23 mouse cellular contexts compared by ENCODE assay signal in the genomic region with DNA sequence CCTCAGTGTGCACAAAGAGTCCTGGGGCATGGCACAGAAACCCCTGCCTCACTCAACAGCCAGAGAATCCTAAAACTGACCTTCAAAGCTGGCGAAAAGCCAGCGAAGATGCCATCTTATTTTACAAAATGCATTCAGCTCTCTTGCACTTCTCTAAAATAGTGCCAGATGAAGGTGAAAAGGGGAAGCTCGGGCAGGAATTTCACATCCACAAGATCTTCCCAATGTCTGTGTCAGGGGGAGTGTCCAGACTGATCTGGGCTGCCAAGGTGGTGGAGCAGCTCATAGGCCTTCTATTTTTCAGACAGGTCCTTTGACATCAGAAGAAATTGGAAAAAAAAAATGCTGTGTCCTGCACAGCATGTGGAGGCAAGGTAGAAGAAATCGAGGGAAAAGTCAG.
DNase-seq lines count a peak whose midpoint lies in the region; ATAC-seq lines count a peak whose summit lies in the region.
"Had no signal": no experiment of that assay in that cellular context is flagged by ENCODE, and none has a peak within 500 bp of the region (broad histone marks: within the 10 kb centered on the region; RNA-seq: fewer than 3 reads in every experiment).

No protein-coding gene starts in this region.

- H3K27ac ChIP-seq in hindbrain, embryonic 13.5 days, result 0 out of 2 replicates have a peak overlapping the region, but pooled peaks have one; percentile 48
- H3K27ac ChIP-seq in hindbrain, embryonic 16.5 days (ENCODE audit: low read depth, low read length), result no peak overlapping the region
- H3K27ac ChIP-seq: embryonic facial prominence, embryonic 10.5 days; embryonic facial prominence, embryonic 12.5 days; forebrain, embryonic 13.5 days had no signal

- WGBS in hindbrain, embryonic 13.5 days, result 85% methylated on average over 4 of the region's 4 CpGs
- WGBS in hindbrain, embryonic 16.5 days, result 87% methylated on average over 4 of the region's 4 CpGs

- H3K36me3 ChIP-seq in hindbrain, embryonic 13.5 days, result no peaks in the 10 kb centered on the region
- no peaks in the 10 kb centered on the region for H3K36me3 ChIP-seq in hindbrain, embryonic 16.5 days (ENCODE audit: control insufficient read depth, insufficient read depth, low read length)
- H3K36me3 ChIP-seq: embryonic facial prominence, embryonic 10.5 days; embryonic facial prominence, embryonic 12.5 days; forebrain, embryonic 15.5 days; G1E had no signal

- no peak overlapping the region for H3K4me3 ChIP-seq in hindbrain, embryonic 13.5 days
- no peak overlapping the region for H3K4me3 ChIP-seq in hindbrain, embryonic 16.5 days (ENCODE audit: low read length)
- H3K4me3 ChIP-seq: embryonic facial prominence, embryonic 10.5 days; embryonic facial prominence, embryonic 12.5 days; forebrain, embryonic 13.5 days; forebrain, embryonic 15.5 days had no signal

- H3K27me3 ChIP-seq in hindbrain, embryonic 13.5 days, result no peaks in the 10 kb centered on the region
- no peaks in the 10 kb centered on the region for H3K27me3 ChIP-seq in hindbrain, embryonic 16.5 days (replicated peaks; ENCODE audit: control insufficient read depth, insufficient read depth, low read length)
- H3K27me3 ChIP-seq: CH12.LX; embryonic facial prominence, embryonic 12.5 days; forebrain, embryonic 13.5 days; forebrain, embryonic 15.5 days; Patski had no signal

- H3K4me2 ChIP-seq in hindbrain, embryonic 13.5 days, result no peak overlapping the region
- no peak overlapping the region for H3K4me2 ChIP-seq in hindbrain, embryonic 16.5 days (ENCODE audit: low read length)
- H3K4me2 ChIP-seq: embryonic facial prominence, embryonic 12.5 days; forebrain, embryonic 13.5 days; forebrain, embryonic 15.5 days had no signal

- no peak overlapping the region for H3K9ac ChIP-seq in hindbrain, embryonic 13.5 days
- H3K9ac ChIP-seq in hindbrain, embryonic 16.5 days (ENCODE audit: low read depth, low read length), result no peak overlapping the region
- H3K9ac ChIP-seq: embryonic facial prominence, embryonic 12.5 days; forebrain, embryonic 13.5 days; forebrain, embryonic 15.5 days had no signal

- no peak for ATAC-seq in hindbrain, embryonic 13.5 days (ENCODE audit: low FRiP score)
- ATAC-seq in hindbrain, embryonic 16.5 days, result no peak
- peak; percentile 91 for ATAC-seq in granulocyte monocyte progenitor cell, adult 5-6 weeks (replicated peaks; ENCODE audit: poor library complexity, severe bottlenecking)
- peak; percentile 60; the same call in 1 of the 2 replicates for ATAC-seq in megakaryocyte progenitor cell, adult 5-6 weeks (replicated peaks; ENCODE audit: poor library complexity)
- ATAC-seq: activated CD4-positive, CD25-positive, alpha-beta regulatory T cell, adult 4 months; CD4-positive, CD25-positive, alpha-beta regulatory T cell, adult 4 months; forebrain, embryonic 13.5 days; forebrain, embryonic 15.5 days; Patski had no signal

- H3K4me1 ChIP-seq in hindbrain, embryonic 13.5 days (replicated peaks), result peaks cover 14% of the 10 kb centered on the region; the same call in 1 of the 2 replicates
- H3K4me1 ChIP-seq in hindbrain, embryonic 16.5 days (ENCODE audit: control insufficient read depth, insufficient read depth, low read depth, low read length), result no peaks in the 10 kb centered on the region; the same call in 1 of the 2 replicates
- H3K4me1 ChIP-seq: embryonic facial prominence, embryonic 10.5 days; embryonic facial prominence, embryonic 12.5 days; forebrain, embryonic 13.5 days had no signal

- no peaks in the 10 kb centered on the region for H3K9me3 ChIP-seq in hindbrain, embryonic 13.5 days
- no peaks in the 10 kb centered on the region for H3K9me3 ChIP-seq in hindbrain, embryonic 16.5 days (ENCODE audit: control insufficient read depth, low read length)
- H3K9me3 ChIP-seq: embryonic facial prominence, embryonic 10.5 days; embryonic facial prominence, embryonic 12.5 days; forebrain, embryonic 13.5 days; forebrain, embryonic 15.5 days had no signal

- no peak for DNase-seq in lung, postnatal 36 days
- DNase-seq: adrenal gland, adult 8-10 months; adrenal gland, postnatal 14 days; adrenal gland, postnatal 36 days; B cell, adult 2 months; cerebellum, adult 11-12 months; cerebellum, adult 2 months; cerebellum, adult 9-10 months; cerebellum, postnatal 10 days; cerebellum, postnatal 25 days had no signal

Comparison
In these comparisons a context has a peak if more than half of its experiments do, and no peak if none do; other contexts are left out.
1. ATAC-seq: peak in granulocyte monocyte progenitor cell, adult 5-6 weeks (single experiment) and megakaryocyte progenitor cell, adult 5-6 weeks (single experiment); none in hindbrain, embryonic 13.5 days (single experiment) and hindbrain, embryonic 16.5 days (single experiment).